Mouse (Mus musculus) kidney, postnatal 0 days (tissue): ENCODE measurements around the gene Olfr108. TPM values are rescaled to one million over a fixed set of nuclear protein-coding genes. Genes with fewer than 3 reads are reported as not detected.

Experiments
- ATAC-seq: fragments of 200-750 bp; cut with Nextera tagmentation; replicated peaks from 2 replicates; pipeline ENCODE4 v1.8.0; 2017; ENCODE audit warnings: low read depth, moderate number of reproducible peaks, moderate TSS enrichment, moderate library complexity; ENCODE audit not compliant: low FRiP score
- DNase-seq: peaks from one replicate; pipeline ENCODE4 v3.0.0-alpha.2; 2016; ENCODE audit warnings: low spot score
- H3K27ac ChIP-seq: fragments of 300-500 bp; sonication (generic); 2 replicates; pipeline ENCODE4 v1.5.1; 2014; ENCODE audit warnings: mild to moderate bottlenecking
- H3K27me3 ChIP-seq: fragments of 300-500 bp; sonication (generic); 2 replicates; pipeline ENCODE4 v1.6.1; 2014; ENCODE audit warnings: low read length, mixed read lengths; ENCODE audit not compliant: insufficient read depth
- H3K36me3 ChIP-seq: fragments of 300-500 bp; sonication (generic); 2 replicates; pipeline ENCODE4 v1.6.1; 2014; ENCODE audit warnings: low read length, mixed read lengths; ENCODE audit not compliant: insufficient read depth
- H3K4me1 ChIP-seq: fragments of 300-500 bp; sonication (generic); replicated peaks from 2 replicates; pipeline ENCODE4 v1.6.1; 2014; ENCODE audit warnings: antibody characterized with exemption, low read length, mixed read lengths; ENCODE audit not compliant: insufficient read depth
- H3K4me2 ChIP-seq: fragments of 300-500 bp; sonication (generic); 2 replicates; pipeline ENCODE4 v1.6.1; 2014; ENCODE audit warnings: mild to moderate bottlenecking, low read length, moderate library complexity, mixed read lengths
- H3K4me3 ChIP-seq: fragments of 300-500 bp; sonication (generic); replicated peaks from 2 replicates; pipeline ENCODE4 v1.5.1; 2014; ENCODE audit warnings: low read depth, low read length
- H3K9ac ChIP-seq: fragments of 300-500 bp; sonication (generic); 2 replicates; pipeline ENCODE4 v1.6.1; 2014; ENCODE audit warnings: low read depth, low read length
- H3K9me3 ChIP-seq: fragments of 300-500 bp; sonication (generic); replicated peaks from 2 replicates; pipeline ENCODE4 v1.6.1; 2016; ENCODE audit warnings: low read length, inconsistent platforms, mixed read lengths
- CTCF ChIP-seq: IDR thresholded peaks from 2 replicates; pipeline ENCODE4 v1.5.1; 2016; ENCODE audit warnings: antibody characterized with exemption, low read depth, mild to moderate bottlenecking, moderate library complexity
- WGBS: fragments of 180-500 bp; shearing (Covaris S2); extraction: QIAGEN DNeasy Blood & Tissue Kit; methylation state at CpG from one replicate; pipeline ENCODE4 v1.1.7; 2014; 5-methylcytosine and 5-hydroxymethylcytosine counted together
- polyA plus RNA-seq: library from polyadenylated mRNA; unstranded; fragments of >200 nt; fragmentation: Nextera tagmentation; extraction: Ambion mirVana; gene quantifications from 2 replicates; pipeline ENCODE4 v1.2.1, GENCODE M21; 2015

Olfr108 gene
- not detected in 2 replicates for polyA plus RNA-seq

GRCm38 (mm10) chr17:37445180-37445579 is at the start of gene Olfr108:
Gene Olfr108, plus strand, starts transcription at chr17:37445480.
- Histone ChIP-seq H3K27me3 (no peaks in the 10 kb centered on the region), H3K9me3 (no peaks in the 10 kb centered on the region), H3K36me3 (no peaks in the 10 kb centered on the region), H3K9ac (no peak within 1 kb of the TSS), H3K4me1 (no peaks in the 10 kb centered on the region), H3K4me3 (no peak within 1 kb of the TSS), H3K27ac (no peak within 1 kb of the TSS), H3K4me2 (no peak within 1 kb of the TSS)
- DNase-seq (no peak), ATAC-seq (no peak)
- 75% methylated on average over 1 of the region's 1 CpGs for WGBS
- TF ChIP-seq CTCF = no peak

DNA sequence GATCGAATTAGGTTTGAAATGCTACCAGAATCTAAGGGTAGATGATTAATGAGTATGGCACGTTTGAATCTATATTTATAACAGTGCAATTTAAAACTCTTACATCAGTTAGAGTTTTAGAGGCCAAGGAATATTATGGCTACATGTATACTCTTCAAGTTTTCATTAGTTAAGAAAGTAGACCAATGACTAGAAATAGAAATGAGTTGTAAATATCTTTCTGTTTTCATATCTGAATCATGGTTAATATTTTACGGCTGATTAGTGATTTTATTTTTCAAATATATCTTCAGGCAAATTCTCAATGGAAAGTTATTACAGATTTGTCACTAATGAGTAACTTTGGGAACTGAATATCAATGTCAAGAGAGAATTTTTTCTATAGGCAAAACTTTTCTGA is 46.4 kb upstream of the Olfr108 start, which contains the start of gene Olfr107:
Gene Olfr107, plus strand, starts transcription at position 301 of the 400 bp plus-strand sequence.
- Histone ChIP-seq H3K27ac (no peak within 1 kb of the TSS), H3K4me2 (no peak within 1 kb of the TSS), H3K4me1 (no peaks in the 10 kb centered on the region), H3K27me3 (no peaks in the 10 kb centered on the region), H3K4me3 (no peak within 1 kb of the TSS), H3K9me3 (no peaks in the 10 kb centered on the region), H3K36me3 (no peaks in the 10 kb centered on the region), H3K9ac (no peak within 1 kb of the TSS)
- no peak for TF ChIP-seq CTCF
- ATAC-seq = no peak
- 84% methylated on average over 3 of the region's 3 CpGs for WGBS
- DNase-seq = no peak

DNA sequence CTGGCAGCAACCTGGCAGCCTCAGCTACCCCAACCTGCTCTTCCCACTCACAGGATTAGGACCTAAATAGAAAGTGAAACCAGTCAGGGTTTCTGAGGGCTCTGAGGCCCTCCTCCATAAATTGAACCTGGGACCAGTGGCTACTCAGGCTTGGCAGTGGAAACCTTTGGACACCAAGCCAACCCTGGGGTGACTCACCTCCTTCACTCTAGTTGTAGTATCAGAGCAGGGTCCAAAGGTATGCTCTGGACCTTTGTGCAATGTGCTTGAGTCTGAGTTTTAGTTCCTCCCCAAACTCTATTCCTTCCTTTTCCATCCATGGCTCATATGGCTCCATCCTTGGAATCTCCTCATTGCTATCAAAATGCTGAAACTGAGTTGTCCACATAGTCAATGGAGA is 31.9 kb upstream of the Olfr108 start:
- H3K4me3 ChIP-seq = no peak overlapping the region
- ATAC-seq (no peak), DNase-seq (no peak)
- no peaks in the 10 kb centered on the region for H3K27me3 ChIP-seq
- no peak for TF ChIP-seq CTCF
- H3K27ac ChIP-seq = no peak overlapping the region
- no peak overlapping the region for H3K9ac ChIP-seq
- H3K4me2 ChIP-seq = no peak overlapping the region
- H3K36me3 ChIP-seq = no peaks in the 10 kb centered on the region
- H3K4me1 ChIP-seq = no peaks in the 10 kb centered on the region
- H3K9me3 ChIP-seq = no peaks in the 10 kb centered on the region

- Histone ChIP-seq H3K4me1 (no peaks in the 10 kb centered on the region), H3K27me3 (no peaks in the 10 kb centered on the region), H3K9ac (no peak within 1 kb of the TSS), H3K36me3 (no peaks in the 10 kb centered on the region), H3K27ac (no peak within 1 kb of the TSS), H3K9me3 (no peaks in the 10 kb centered on the region), H3K4me2 (no peak within 1 kb of the TSS), H3K4me3 (no peak within 1 kb of the TSS)
- TF ChIP-seq CTCF = no peak
- ATAC-seq = no peak
- 89% methylated on average over 1 of the region's 1 CpGs for WGBS
- DNase-seq = no peak
Observed at GRCm38 (mm10) chr17:37458616-37459015, 13.3 kb downstream of the Olfr108 start, which contains the start of gene Olfr109. Gene Olfr109, plus strand, starts transcription at chr17:37458916.

DNA sequence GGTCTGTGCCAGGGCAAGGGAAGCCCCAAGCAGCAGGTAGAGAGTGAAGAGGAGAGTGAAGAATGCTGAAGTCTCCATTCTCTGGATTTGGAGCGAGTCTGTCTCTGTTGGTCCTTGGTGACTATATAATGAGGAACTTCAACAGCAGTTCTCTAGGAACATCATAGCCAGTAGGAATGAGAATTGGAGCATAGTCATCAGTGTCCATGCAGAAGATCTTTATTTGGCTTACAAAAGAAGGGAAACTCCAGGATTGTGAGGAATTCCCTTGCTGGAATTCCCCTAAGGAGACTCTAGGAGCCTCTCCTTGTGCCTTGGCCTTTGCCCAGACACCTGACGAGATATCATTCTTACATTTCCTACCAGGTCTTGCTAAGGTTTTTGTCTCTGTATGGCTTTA is 38.2 kb downstream of the Olfr108 start, which contains the start of gene H2-M2:
Gene H2-M2, minus strand, starts transcription at position 101 of the 400 bp plus-strand sequence.
- H3K9ac ChIP-seq = no peak within 1 kb of the TSS
- no peak for TF ChIP-seq CTCF
- H3K4me2 ChIP-seq = no peak within 1 kb of the TSS
- H3K4me1 ChIP-seq = no peaks in the 10 kb centered on the region
- ATAC-seq (no peak), DNase-seq (no peak)
- no peaks in the 10 kb centered on the region for H3K36me3 ChIP-seq
- H3K27ac ChIP-seq = no peak within 1 kb of the TSS
- no peaks in the 10 kb centered on the region for H3K9me3 ChIP-seq
- 77% methylated on average over 2 of the region's 2 CpGs for WGBS
- H3K27me3 ChIP-seq = no peaks in the 10 kb centered on the region
- no peak within 1 kb of the TSS for H3K4me3 ChIP-seq

DNA sequence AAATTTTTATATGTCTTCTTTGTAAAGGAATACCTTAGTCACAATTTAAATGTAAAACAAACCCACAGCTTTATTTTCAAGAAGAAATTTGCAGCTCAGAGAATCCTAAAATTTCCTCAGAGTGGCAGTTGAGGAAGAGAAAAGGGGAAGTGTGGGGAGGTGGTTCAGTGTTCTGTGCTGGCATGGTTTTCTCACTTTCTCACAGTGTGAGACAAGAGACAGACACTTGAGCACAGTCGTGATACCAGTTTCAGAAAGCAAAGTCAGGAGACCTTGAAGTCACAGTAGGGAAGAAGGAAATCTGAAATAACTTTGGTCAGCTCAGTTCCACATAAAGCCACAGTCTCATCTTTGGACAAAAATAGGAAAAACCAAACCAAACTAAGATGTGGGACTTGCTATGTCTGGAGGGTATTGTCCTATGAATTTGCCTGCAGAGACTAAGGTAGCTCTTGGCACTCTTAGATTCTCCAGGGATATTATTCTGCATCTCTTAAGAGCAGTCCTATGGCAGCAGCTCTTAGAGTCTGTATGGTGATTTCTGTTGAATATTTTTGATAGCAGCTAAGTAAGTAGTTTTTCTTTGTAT is 46.7 kb downstream of the Olfr108 start, which contains the start of gene Olfr110:
Gene Olfr110, plus strand, starts transcription at position 539 of the 589 bp plus-strand sequence.
- no peak within 1 kb of the TSS for H3K4me2 ChIP-seq
- no peaks in the 10 kb centered on the region for H3K9me3 ChIP-seq
- no peak for ATAC-seq
- 58% methylated on average over 1 of the region's 1 CpGs for WGBS
- no peak within 1 kb of the TSS for H3K9ac ChIP-seq
- TF ChIP-seq CTCF = no peak
- no peak for DNase-seq
- no peak within 1 kb of the TSS for H3K27ac ChIP-seq
- no peak within 1 kb of the TSS for H3K4me3 ChIP-seq
- H3K4me1 ChIP-seq = no peaks in the 10 kb centered on the region
- no peaks in the 10 kb centered on the region for H3K36me3 ChIP-seq
- no peaks in the 10 kb centered on the region for H3K27me3 ChIP-seq

Other genes with a start within 250 kb of the Olfr108 start
- gene Olfr94, start 244.5 kb upstream of the Olfr108 start, polyA plus RNA-seq = not detected in 2 replicates
- gene Olfr95, start 232.4 kb upstream of the Olfr108 start, polyA plus RNA-seq = not detected in 2 replicates
- not detected in 2 replicates for gene Olfr96, start 225.3 kb upstream of the Olfr108 start, polyA plus RNA-seq
- not detected in 2 replicates for gene Olfr97, start 208.2 kb upstream of the Olfr108 start, polyA plus RNA-seq
- gene Olfr98, start 181.7 kb upstream of the Olfr108 start, polyA plus RNA-seq = not detected in 2 replicates
- 2.3 and 2.8 TPM in 2 replicates for gene H2-M3, start 175.3 kb upstream of the Olfr108 start, polyA plus RNA-seq
- gene Olfr99, start 162.0 kb upstream of the Olfr108 start, polyA plus RNA-seq = not detected in 2 replicates
- gene Olfr101, start 141.2 kb upstream of the Olfr108 start, polyA plus RNA-seq = not detected in 2 replicates
- gene Olfr102, start 128.4 kb upstream of the Olfr108 start, polyA plus RNA-seq = not detected in 2 replicates
- gene Olfr103, start 105.8 kb upstream of the Olfr108 start, polyA plus RNA-seq = not detected in 2 replicates
- gene Olfr104-ps, start 85.9 kb upstream of the Olfr108 start, polyA plus RNA-seq = not detected in 2 replicates
- gene Olfr105-ps, start 66.4 kb upstream of the Olfr108 start, polyA plus RNA-seq = not detected in 2 replicates
- not detected in 2 replicates for gene Olfr106-ps, start 55.1 kb upstream of the Olfr108 start, polyA plus RNA-seq
- not detected in 2 replicates for gene Olfr107, start 46.3 kb upstream of the Olfr108 start, polyA plus RNA-seq
- not detected in 2 replicates for gene Olfr109, start 13.4 kb downstream of the Olfr108 start, polyA plus RNA-seq
- gene H2-M2, start 38.1 kb downstream of the Olfr108 start, polyA plus RNA-seq = not detected in 2 replicates
- gene Olfr110, start 47.0 kb downstream of the Olfr108 start, polyA plus RNA-seq = not detected in 2 replicates
- gene Olfr111, start 62.5 kb downstream of the Olfr108 start, polyA plus RNA-seq = not detected in 2 replicates
- gene Olfr112, start 124.0 kb downstream of the Olfr108 start, polyA plus RNA-seq = not detected in 2 replicates
- gene Olfr113, start 132.2 kb downstream of the Olfr108 start, polyA plus RNA-seq = not detected in 2 replicates
- gene Olfr114, start 147.3 kb downstream of the Olfr108 start, polyA plus RNA-seq = not detected in 2 replicates
- gene Olfr115, start 181.6 kb downstream of the Olfr108 start, polyA plus RNA-seq = not detected in 2 replicates
- gene Olfr116, start 181.7 kb downstream of the Olfr108 start, polyA plus RNA-seq = not detected in 2 replicates
- gene Olfr117, start 218.3 kb downstream of the Olfr108 start, polyA plus RNA-seq = not detected in 2 replicates
- not detected in 2 replicates for gene Olfr118, start 221.5 kb downstream of the Olfr108 start, polyA plus RNA-seq